Mouse (Mus musculus) left cerebral cortex, postnatal 14 days (tissue): ENCODE measurements around the gene Gpr3. TPM values are rescaled to one million over a fixed set of nuclear protein-coding genes. Genes with fewer than 3 reads are reported as not detected.

Experiments
- DNase-seq, 2 experiments: peaks; one replicate each; pipeline ENCODE4 v3.0.0; 2021 to 2022; ENCODE audit warnings: low spot score in 2 of 2, mixed read lengths in 1 of 2
- intact Hi-C: fragments of 180-260 bp; cut with DNase I; formaldehyde crosslinking; loops from one replicate; pipeline ENCODE4 v1.15.1; 2025
- total RNA-seq, 2 experiments: library from RNA; stranded (reverse); gene quantifications; 2 replicates each; pipeline ENCODE4 v1.2.3; 2021

Gene Gpr3
- total RNA-seq, 2 experiments from 2014 or later, result 7.4 to 10.0 TPM

DNA sequence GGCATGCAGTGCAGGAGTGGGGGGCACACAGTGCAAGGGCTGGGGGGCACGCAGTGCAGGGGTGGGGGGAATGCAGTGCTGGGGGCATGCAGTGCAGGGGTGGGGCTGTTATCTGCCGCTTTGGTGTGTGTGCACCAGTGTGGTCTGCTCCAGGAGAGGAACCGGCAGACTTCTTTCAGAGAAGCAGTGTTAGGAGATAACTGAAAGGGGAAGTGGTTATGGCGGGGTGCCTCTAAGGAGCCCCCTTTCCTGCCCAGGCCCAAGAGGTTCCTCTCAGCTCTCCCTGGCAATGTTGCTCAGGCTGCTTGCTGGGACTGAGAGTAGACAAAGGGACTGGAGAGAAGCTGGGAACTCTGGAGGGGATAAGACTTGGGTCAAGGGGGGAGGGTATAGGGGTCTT is 25.6 kb upstream of the Gpr3 start:
- intact Hi-C loops, result no loop called here
- no peak for DNase-seq

DNA sequence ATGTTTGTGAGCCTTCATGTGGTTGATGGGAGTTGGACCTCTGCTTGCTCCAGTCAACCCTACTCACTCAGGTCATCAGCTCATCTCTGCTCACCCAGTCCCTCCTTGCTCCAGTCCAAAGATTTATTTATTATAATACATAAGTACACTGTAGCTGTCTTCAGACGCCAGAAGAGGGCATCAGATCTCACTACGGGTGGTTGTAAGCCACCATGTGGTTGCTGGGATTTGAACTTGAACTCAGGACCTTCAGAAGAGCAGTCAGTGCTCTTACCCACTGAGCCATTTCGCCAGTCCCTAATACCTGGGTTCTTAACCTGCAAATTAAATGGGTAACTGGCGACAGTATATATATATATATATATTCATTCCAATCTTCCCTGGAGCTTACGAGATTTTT is 23.1 kb upstream of the Gpr3 start:
- no peak for DNase-seq
- intact Hi-C loops, result no loop called here

DNA sequence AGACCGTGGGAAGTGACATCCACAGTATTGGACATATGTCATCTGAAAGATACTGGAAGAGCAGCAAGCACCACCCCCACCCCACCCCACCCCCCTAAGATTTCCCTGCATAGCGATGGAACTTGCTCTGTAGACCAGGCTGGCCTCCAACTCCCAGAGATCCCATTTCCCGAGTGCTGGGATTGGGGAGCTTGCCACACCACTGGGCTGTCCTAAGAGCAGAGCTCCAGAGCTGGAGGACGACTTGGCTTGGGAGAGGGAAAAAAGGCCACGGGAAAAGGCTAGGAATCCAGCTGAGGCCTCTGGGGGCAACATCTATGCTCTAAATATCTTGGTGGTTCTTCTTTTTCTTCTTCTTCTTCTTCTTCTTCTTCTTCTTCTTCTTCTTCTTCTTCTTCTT is 22.4 kb upstream of the Gpr3 start:
- DNase-seq, result no peak
- intact Hi-C loops, result loop anchor here (5.0 kb wide), 1 partner anchor 63 kb away; no protein-coding TSS in a partner anchor

DNA sequence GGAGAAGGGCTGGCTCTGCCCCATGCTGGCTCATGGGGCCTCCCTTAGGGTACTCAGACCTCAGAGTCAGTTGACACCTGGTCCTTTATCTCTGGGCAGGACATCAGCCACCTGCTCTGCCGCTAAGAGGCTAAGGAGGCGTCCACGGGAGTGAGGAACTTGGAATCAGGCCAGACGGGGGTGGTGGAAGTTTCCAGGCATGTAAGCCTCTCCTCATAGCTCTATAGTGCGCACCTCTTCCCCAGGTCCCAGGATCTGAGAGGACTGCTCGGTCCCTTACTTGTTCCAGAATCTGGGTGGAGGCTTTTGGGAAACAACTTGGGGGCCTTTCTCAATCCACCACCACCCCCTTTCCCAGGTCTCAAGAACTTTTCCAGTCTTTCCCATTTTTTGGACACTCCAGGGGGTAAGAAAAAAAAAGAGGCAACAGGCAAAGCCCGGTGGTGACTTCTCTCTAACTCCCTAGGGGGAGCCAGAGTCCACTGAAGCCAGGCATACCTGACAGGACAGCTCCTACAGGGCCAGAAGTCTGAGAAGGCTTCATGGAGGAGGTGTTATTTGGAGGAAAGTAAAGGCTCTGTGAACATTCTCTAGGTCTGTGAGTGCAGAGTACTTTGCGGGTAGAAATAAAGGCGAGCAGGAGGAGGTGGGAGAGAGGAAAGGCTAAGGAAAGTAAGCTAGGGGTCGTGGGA is 21.1 kb upstream of the Gpr3 start:
- intact Hi-C loops, result loop anchor here (5.0 kb wide), 1 partner anchor 64 kb away; no protein-coding TSS in a partner anchor
- no peak for DNase-seq

DNA sequence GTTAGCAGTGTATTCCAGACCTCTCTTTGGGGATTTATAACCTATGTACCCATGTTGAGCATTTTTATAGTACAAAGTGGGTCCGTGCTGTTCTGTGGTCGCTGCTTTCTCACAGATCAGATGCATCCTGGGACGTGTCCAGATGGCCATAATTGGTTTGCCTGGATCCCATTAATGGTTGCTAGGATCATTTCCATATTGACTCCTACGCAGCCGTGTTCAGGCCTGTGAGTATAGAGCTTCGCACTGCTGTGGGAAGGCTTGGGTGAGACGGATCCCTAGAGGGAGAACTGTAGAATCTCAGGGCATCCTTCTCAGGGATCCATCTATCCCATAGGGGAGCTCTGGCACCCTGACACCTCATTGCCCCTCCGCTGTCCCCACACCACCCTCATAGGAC is 17.2 kb upstream of the Gpr3 start:
- intact Hi-C loops, result no loop called here
- no peak for DNase-seq

DNA sequence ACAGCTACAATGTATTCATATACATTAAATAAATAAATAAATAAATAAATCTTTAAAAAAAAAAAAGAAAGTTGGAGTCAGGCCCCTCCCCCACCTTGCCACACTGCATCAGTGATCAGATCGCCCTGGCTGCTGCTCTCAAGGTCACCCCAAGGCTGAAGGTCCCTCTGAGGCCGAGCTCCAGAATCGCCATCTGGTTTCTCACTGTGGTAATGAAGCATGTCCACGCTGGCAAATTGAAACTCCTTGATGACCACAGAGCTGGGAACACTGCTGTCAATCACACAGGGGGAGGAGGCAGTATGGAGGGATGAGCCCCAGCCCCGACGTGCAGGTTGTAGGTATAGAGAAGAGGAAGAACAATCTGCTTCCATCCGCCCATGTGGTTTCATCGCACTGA is 15.3 kb upstream of the Gpr3 start:
- intact Hi-C loops, result no loop called here

DNA sequence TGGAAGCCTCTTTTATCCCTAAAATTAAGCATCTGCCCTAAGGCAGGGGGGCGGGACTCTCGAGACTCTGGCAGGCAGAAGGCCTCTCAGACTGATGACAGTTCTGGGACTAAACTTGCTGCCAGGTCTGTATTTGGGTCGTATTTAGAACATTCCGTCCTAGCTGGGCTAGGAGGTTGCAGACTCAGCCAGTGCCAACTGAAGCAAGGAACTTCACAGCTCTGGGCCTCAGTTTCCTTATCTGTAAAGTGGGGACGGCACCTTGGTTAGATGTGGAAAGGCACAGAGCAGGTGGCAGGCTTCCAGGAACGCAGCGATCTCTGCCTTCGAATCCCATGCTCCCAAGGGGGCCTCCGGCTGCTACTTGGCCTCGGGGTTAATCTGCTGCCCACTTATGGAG is 13.7 kb upstream of the Gpr3 start:
- intact Hi-C loops, result no loop called here
- no peak for DNase-seq

More for the DNA sequence above, 15.3 kb upstream of the Gpr3 start:
- no peak for DNase-seq

DNA sequence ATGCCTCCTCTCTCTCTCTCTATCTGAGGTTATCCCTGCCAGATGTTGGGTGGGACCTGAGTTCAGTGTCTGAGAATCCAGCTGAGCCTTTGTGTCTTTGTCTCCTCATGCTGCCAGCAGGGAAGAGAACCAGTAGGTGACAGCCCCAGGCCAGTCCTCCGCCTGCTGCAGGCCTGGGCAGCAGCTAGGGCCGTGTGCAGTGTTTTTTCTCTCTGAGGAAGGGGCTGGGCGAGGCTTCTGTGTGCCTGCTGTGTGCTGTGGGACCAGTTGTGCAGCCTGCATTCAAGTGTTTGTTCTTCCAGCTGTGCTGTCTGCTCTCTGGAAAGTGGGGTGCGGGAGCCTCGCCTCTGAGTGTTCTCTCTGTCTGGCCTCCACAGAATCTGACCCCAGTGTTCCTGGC is 11.5 kb upstream of the Gpr3 start:
- no peak for DNase-seq
- intact Hi-C loops, result no loop called here

DNA sequence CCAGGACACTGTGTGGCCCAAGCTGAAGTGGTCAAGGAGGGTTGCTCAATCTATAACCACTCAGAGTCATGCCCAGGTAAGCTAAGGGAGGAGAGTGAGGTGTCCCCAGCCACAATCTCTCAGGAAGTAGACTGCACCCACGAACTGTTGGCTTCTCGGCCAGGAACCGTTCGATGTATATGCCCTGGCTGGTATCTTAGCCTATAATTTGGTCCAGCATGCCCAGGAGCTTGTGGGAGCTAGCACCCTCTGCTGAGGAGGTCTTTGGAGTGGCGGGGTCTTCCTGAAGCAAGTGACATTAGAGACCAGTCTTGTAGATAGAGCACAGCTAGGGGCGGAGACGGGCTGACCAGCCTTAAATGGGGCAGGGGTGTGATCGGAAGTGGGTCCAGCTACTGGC is 9.4 kb upstream of the Gpr3 start:
- intact Hi-C loops, result no loop called here
- no peak for DNase-seq

DNA sequence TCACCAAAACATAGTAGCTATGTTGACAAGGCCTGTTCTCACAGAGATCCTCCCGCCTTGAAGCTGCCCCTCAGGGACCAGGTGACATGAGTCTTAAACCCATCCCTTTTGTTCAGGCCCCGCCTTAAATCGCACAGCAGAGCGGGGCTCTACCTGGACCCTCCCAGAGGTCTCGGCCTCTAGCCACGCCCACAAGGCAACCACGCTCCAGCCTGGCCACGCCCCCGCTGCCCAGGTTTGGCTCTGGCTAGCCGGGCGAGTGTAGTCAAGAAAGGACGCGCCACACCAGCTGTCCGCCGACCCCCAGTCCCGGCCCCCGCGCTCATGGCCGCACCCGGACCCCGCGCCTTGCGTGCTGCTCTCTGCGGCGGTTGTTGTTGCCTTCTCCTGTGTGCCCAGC is 8.3 kb upstream of the Gpr3 start:
- no peak for DNase-seq
- intact Hi-C loops, result no loop called here

DNA sequence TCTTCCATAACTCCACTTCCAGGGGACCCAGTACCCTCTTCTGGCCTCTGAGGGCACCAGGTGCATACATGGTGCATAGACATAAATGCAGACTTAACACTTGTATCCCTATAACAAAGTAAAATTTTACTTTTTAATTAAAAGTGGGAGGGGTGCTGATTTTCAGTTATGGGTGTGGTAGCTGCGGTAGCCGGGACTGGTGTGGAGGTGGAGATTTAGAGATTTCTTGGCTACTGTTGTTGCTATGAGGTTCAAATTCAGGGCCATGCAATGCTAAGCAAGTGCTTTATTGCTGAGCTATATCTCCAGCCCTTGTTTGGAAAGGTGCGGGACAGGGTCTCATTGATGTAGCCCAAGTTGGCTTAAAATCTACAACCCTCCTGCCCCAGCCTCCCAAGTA is 6.4 kb upstream of the Gpr3 start:
- intact Hi-C loops, result loop anchor here (5.0 to 10.0 kb wide), 3 partner anchors 34 to 274 kb away; no protein-coding TSS in a partner anchor
- DNase-seq, result no peak

DNA sequence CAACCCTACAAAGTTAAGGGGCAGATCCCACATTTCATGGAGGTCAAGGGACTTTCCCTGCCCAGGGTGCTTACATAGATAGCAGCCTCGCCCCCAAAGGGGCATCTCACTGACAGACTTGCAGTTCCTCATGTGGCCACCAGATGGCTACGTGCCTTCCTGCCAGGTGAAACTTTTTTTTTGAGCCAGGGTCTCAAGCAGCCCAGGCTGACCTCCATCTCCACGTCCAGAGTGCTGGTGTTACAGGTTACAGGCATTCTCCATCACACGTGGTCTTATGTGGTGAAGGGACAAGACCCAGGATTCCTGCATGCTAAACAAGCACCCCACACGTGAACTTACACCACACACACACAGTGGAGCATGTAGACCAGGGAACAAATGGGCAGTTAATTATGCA is 5.3 kb upstream of the Gpr3 start:
- intact Hi-C loops, result loop anchor here (5.0 to 10.0 kb wide), 3 partner anchors 35 to 273 kb away; no protein-coding TSS in a partner anchor
- peak in 1 of 2 experiments; percentile 61 for DNase-seq

DNA sequence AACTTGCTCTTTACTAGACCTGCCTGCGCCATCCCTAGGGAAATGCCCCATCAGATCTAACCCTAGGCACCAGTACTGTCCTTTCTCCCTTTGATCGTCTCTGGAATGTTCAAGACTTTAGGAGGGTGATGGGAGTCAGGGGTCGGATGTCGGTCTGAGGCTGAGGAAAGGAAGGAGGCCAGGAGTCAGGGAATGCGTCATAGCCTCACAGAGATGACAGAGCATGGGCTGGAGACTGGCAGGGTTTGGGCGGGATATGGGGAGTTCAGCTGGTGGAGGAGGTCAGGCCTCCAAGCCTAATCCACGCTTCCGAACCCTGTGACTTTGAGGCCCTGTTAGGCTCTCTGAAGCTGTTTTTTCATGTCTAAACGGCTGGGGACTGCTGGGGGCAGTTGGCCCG is 1.3 kb upstream of the Gpr3 start:
- intact Hi-C loops, result loop anchor here (10.0 kb wide), 1 partner anchor 269 kb away; no protein-coding TSS in a partner anchor

DNA sequence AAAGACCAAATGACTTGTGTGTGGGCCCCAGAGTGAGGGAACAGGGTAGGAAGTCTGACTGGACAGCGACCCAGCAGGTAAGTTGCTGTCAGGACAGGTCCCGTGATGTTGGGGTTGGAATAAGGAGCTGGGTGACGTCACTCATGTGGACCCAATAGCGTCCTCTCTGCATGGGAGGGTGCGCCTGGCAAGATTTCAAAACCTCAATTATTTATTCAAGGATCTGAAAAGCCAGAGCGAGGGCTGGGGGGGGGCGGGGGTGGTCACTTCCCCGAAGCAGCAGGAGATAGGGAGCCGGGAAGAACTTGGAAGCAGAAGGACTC is 893 bp upstream of the Gpr3 start:
- peak; percentile 41 to 62 for DNase-seq
- intact Hi-C loops, result loop anchor here (10.0 kb wide), 1 partner anchor 268 kb away; no protein-coding TSS in a partner anchor

More for the DNA sequence above, 1.3 kb upstream of the Gpr3 start:
- no peak for DNase-seq

DNA sequence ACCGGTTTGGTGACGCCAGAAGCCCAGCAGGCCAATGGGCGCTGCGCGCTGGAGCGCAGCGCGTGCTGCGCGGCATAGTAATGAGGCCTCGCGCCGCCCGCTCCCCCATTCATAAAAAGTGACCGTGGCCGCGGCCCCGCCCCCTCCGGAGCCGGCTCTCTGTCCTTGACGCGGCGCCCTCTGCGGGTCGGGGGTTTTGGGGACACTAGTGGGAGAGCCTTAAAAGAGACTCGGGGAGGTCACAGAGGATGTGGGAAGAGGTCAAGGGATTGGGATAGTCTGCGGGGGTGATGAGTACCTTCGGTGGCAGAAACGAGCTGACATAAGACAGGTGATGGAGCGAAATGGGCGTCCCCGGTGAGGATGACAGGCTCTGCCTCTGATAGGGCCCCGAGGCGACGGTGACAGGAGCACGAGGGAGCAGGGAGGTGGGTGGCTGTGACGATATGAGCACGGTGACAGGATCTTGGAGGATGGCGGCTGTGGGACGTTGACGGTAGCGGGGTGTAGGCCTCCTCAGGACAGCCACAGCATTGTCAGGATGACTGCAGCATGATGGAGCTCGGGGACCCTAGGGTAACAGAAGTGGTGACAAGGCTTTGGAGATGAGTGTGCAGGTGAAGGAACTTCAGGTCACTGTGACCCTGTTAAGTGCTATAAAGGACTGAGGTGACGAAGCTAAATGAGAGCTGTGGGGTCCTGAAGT is 379 bp upstream of the Gpr3 start:
- intact Hi-C loops, result loop anchor here (1.0 to 10.0 kb wide), 2 partner anchors 201 to 268 kb away; partner anchors contain the start of gene Ahdc1

DNA sequence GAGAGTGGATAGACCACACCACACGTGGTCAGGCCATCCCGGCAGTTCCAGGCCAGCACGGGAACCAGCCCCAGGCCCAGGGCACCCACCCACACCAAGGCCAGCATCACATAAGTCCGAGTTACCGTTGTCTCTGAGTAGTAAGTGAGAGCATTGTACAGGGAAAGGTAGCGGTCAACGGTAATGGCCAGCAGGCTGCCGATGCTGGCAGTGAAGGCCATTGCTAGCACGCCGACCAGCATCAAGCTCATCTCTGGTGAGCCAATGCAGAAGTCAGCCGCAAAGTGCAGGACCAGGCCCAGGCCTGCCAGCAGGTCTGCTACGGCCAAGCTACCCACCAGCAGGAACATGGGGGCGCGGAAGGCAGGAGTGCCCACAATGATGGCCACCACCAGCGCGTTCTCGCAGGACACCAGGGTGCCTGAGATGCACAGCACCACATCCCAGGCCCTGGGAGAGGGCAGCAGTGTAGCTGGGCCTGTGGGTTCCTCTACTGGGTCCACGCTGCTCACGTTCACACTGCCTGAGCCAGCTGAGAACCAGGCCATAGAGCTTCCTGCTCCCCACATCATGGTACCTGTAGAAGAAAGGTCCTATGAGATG is 1.4 kb downstream of the Gpr3 start:
- no peak for DNase-seq
- intact Hi-C loops, result loop anchor here (10.0 kb wide), 1 partner anchor 266 kb away; no protein-coding TSS in a partner anchor

More for the DNA sequence above, 379 bp upstream of the Gpr3 start:
- peak; percentile 81 to 84 for DNase-seq

DNA sequence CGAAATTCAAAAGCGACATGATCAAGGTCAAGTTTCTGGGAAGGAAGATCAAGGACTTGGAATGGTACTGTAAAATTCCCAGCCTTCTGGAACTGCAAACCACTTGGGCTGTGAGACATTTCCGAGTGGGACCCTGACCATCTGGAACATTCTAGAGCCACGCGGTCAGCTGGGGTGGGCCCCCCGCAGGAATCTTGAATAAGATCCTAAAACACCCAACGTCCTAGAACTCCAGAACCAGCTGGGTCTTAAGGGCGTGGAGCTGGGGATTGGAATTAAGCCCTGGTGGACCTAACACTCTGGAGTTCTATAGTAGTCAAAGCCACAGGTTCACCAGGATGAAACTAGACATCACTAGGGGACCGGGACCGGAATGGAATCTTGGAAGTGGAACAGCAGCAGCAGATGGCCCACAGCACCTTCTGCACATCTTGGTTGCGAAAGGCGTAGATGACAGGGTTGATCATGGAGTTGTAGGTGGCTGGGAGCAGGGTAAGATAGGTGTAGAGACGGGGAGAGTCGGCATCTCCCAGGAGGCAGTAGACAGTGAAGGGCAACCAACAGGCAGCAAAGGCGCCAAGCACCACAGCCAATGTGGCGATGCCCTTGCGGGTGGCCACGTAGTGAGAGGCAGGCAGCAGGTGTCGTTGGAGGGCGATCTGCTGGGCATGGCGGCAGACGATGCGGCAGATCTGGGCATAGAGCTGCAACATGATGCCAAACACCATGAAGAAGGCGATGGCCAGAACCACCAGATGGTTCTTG is 2.1 kb downstream of the Gpr3 start:
- no peak for DNase-seq
- intact Hi-C loops, result loop anchor here (10.0 kb wide), 1 partner anchor 265 kb away; no protein-coding TSS in a partner anchor

DNA sequence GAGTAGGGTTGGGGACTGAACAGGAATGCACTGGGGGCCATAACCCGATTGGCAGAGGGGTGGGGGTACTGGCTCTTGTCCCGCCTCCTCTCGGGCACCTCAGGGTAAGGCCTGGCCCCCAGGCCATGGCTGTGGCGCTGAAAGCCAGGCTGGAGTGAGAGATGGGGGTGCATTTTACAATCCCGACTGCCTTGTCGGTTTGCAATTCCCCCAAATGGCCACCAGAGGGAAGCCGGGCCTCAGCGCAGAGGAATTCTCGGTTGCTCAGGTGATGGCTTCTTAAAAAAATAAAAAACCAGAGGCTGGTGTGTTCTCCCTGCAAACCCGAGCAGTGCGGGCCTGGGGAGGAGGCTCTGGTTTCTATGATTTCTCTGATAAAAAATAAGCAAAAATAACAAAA is 3.0 kb downstream of the Gpr3 start:
- peak; percentile 70 for DNase-seq
- intact Hi-C loops, result loop anchor here (10.0 kb wide), 1 partner anchor 245 kb away; no protein-coding TSS in a partner anchor

DNA sequence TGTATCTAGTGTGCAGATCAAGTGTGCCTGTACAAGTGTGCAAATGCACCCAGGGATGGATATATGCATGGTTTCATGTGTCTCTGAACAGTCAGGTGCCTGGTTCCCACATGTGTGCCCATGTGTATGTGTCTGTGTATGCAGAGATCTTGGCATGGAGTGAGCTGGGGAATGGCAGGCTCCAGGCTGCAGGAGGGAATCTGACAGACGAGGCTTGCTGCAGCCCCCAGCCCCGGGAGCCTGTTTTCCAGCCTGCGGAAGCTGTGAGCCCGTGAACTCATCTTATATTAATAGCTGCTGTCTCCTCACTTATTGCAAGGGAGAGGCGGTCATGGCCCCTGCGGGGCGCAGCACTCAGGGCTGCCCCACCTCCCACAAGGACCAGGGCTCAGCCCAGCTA is 8.0 kb downstream of the Gpr3 start:
- DNase-seq, result no peak
- intact Hi-C loops, result loop anchor here (10.0 kb wide), 1 partner anchor 250 kb away; no protein-coding TSS in a partner anchor
